Mouse (Mus musculus) midbrain, postnatal 0 days (tissue): ENCODE measurements around the gene Gtpbp8. TPM values are rescaled to one million over a fixed set of nuclear protein-coding genes. Genes with fewer than 3 reads are reported as not detected.

Source experiments
- ATAC-seq: fragments of 200-750 bp; cut with Nextera tagmentation; 2 replicates; pipeline ENCODE4 v1.8.0; 2017; ENCODE audit warnings: moderate number of reproducible peaks, mild to moderate bottlenecking, moderate TSS enrichment, moderate library complexity; ENCODE audit not compliant: low FRiP score
- DNase-seq: peaks from one replicate; pipeline ENCODE4 v3.0.0-alpha.2; 2015; ENCODE audit warnings: low spot score
- H3K27ac ChIP-seq: fragments of 300-500 bp; sonication (generic); 2 replicates; pipeline ENCODE4 v1.5.1; 2014; ENCODE audit warnings: low read depth, mild to moderate bottlenecking, low read length, mixed read lengths
- H3K27me3 ChIP-seq: fragments of 300-500 bp; sonication (generic); 2 replicates; pipeline ENCODE4 v1.6.1; 2014; ENCODE audit warnings: low read length, control low read depth, mixed read lengths; ENCODE audit not compliant: insufficient read depth
- H3K36me3 ChIP-seq: fragments of 300-500 bp; sonication (generic); 2 replicates; pipeline ENCODE4 v1.6.1; 2014; ENCODE audit warnings: low read length, control low read depth, mixed read lengths; ENCODE audit not compliant: insufficient read depth
- H3K4me1 ChIP-seq: fragments of 300-500 bp; sonication (generic); 2 replicates; pipeline ENCODE4 v1.6.1; 2014; ENCODE audit warnings: mild to moderate bottlenecking, control low read depth, antibody characterized with exemption, low read length, mixed read lengths; ENCODE audit not compliant: insufficient read depth
- H3K4me2 ChIP-seq: fragments of 300-500 bp; sonication (generic); 2 replicates; pipeline ENCODE4 v1.6.1; 2014; ENCODE audit warnings: low read depth, mild to moderate bottlenecking, low read length, mixed read lengths; ENCODE audit not compliant: poor library complexity, severe bottlenecking
- H3K4me3 ChIP-seq: fragments of 300-500 bp; sonication (generic); 2 replicates; pipeline ENCODE4 v1.5.1; 2014; ENCODE audit warnings: low read depth, mild to moderate bottlenecking, low read length, moderate library complexity
- H3K9ac ChIP-seq: fragments of 300-500 bp; sonication (generic); replicated peaks from 2 replicates; pipeline ENCODE4 v1.6.1; 2014; ENCODE audit warnings: mild to moderate bottlenecking, low read length, moderate library complexity, mixed read lengths; ENCODE audit not compliant: poor library complexity, severe bottlenecking
- H3K9me3 ChIP-seq: fragments of 300-500 bp; sonication (generic); 2 replicates; pipeline ENCODE4 v1.6.1; 2016; ENCODE audit warnings: low read length, control low read depth
- CTCF ChIP-seq: IDR thresholded peaks from 2 replicates; pipeline ENCODE4 v1.5.1; 2016; ENCODE audit warnings: antibody characterized with exemption, mild to moderate bottlenecking
- WGBS: fragments of 180-500 bp; shearing (Covaris S2); extraction: QIAGEN DNeasy Blood & Tissue Kit; methylation state at CpG from one replicate; pipeline ENCODE4 v1.1.7; 2014; 5-methylcytosine and 5-hydroxymethylcytosine counted together
- polyA plus RNA-seq: library from polyadenylated mRNA; unstranded; fragments of >200 nt; fragmentation: Nextera tagmentation; extraction: Ambion mirVana; gene quantifications from 2 replicates; pipeline ENCODE4 v1.2.1, GENCODE M21; 2015
- total RNA-seq: library from RNA; depleted of rRNA; stranded (reverse); fragments of >200 nt; gene quantifications from 2 replicates; pipeline ENCODE4 v1.2.3, GENCODE M21; 2014

Gtpbp8 gene
- total and polyA plus RNA-seq, 2 experiments from 2014 or later = 38.8 to 42.5 TPM

DNA sequence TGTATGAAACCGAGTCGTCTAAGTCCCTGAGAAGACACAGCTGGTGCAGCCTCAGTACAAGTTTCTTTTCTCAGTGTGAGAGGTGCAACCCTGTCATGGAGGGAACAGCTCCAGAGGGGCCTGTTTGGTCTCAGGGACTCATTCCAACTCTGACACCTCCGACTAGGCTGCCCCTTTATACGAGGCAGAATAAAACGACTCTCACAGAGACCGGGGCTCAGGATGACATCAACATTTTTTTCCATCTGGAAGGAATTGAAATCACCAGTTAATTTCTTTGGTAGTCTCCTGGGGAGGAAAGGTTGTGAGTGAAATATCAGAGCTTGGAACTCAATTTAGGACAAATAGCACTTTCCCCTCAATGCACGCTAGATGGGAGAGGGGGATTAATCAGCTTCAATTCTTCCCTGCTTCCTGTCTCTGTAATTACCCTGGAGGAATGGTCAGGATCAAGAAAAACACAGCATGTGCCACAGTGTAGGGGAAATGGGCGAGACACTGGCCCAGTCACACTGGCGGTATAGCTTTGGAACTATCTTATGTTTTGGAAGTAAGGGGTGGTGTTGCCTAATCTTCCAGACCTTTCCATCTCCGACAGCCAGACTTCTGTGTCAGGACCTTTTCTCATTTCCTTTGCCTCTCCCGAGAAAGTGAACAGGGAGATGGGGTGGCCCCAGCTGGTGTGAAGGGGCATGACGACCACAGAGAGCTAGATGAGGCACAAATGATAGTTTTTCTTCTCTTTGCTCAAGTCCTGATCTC is 50.1 kb downstream of the Gtpbp8 start:
- no peak for DNase-seq
- no peak for ATAC-seq
- 48% methylated on average over 12 of the region's 12 CpGs for WGBS
- Histone ChIP-seq H3K4me2 (no peak overlapping the region), H3K27me3 (no peaks in the 10 kb centered on the region), H3K4me3 (no peak overlapping the region), H3K27ac (no peak overlapping the region), H3K4me1 (no peaks in the 10 kb centered on the region), H3K9me3 (no peaks in the 10 kb centered on the region), H3K9ac (no peak overlapping the region), H3K36me3 (no peaks in the 10 kb centered on the region)
- no peak for TF ChIP-seq CTCF

DNA sequence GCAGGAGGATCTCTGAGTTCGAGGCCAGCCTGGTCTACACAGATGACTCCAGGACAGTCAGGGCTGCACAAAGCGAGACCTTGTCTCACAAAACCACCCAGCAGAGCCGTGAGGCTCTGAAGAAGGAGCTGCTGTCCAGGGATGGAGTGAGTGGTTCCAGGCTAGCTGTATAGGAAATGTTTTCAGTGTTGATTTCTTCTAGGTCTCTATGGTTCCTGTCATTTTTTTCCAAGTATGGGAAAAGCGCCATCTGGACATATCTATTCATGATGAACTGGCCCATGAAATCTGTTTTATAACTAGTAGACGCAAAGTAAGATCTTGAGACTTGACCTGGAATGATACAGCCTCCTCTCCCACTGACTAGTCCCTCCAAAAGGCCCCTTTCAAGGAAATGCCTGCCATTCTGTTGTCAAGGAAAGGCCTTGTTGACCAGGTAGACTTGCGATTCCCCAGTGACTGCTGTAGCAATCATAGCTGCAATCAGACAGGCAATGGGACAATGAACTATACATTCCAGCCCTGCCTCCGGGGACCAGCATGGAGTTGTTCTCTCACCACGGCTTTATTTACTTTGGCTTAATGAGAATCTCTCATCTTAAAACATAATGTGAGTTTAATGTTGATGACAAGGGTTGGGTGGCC is 50.8 kb downstream of the Gtpbp8 start:
- ATAC-seq (no peak), DNase-seq (no peak)
- no peak overlapping the region for H3K4me2 ChIP-seq
- no peak overlapping the region for H3K4me3 ChIP-seq
- H3K9ac ChIP-seq = no peak overlapping the region
- no peaks in the 10 kb centered on the region for H3K27me3 ChIP-seq
- H3K9me3 ChIP-seq = no peaks in the 10 kb centered on the region
- H3K36me3 ChIP-seq = no peaks in the 10 kb centered on the region
- H3K27ac ChIP-seq = no peak overlapping the region
- H3K4me1 ChIP-seq = no peaks in the 10 kb centered on the region
- 83% methylated on average over 8 of the region's 8 CpGs for whole genome bisulfite sequencing
- no peak for TF ChIP-seq CTCF

- TF ChIP-seq CTCF = peak; percentile 27; the same call in 1 of the 2 replicates
- H3K4me1 ChIP-seq = peaks cover under 1% of the 10 kb centered on the region; the same call in 1 of the 2 replicates
- no peak overlapping the region for H3K9ac ChIP-seq
- ATAC-seq (no peak), DNase-seq (no peak)
- H3K4me3 ChIP-seq = no peak overlapping the region
- H3K27ac ChIP-seq = no peak overlapping the region
- H3K36me3 ChIP-seq = no peaks in the 10 kb centered on the region
- no peak overlapping the region for H3K4me2 ChIP-seq
- H3K27me3 ChIP-seq = no peaks in the 10 kb centered on the region
- WGBS = 65% methylated on average over 6 of the region's 6 CpGs
- H3K9me3 ChIP-seq = no peaks in the 10 kb centered on the region
These were observed 52.5 kb downstream of the Gtpbp8 start for GRCm38 (mm10) chr16:44693695-44694094.

DNA sequence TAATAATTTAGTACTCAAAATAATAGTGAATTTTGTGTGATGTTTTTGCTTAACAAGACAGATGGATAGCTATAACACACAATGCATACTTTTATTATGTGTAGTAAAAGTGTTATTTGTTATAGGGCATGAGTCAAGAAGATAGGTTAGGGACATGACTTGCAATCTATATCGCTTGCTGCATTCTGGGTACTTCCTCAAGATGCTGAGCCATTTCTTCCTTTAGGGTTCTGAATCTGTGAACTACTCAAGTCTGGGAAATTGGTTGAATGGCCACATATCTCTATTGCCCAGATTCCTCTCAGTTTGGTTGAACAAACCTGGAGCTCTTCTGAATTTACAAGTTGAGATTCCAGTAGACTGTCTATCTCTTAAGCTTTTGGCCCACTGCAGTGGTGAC is 53.6 kb downstream of the Gtpbp8 start:
- Histone ChIP-seq H3K4me2 (no peak overlapping the region), H3K4me3 (no peak overlapping the region), H3K27ac (no peak overlapping the region), H3K4me1 (peaks cover 4% of the 10 kb centered on the region; the same call in 1 of the 2 replicates), H3K9ac (no peak overlapping the region), H3K36me3 (no peaks in the 10 kb centered on the region), H3K9me3 (no peaks in the 10 kb centered on the region), H3K27me3 (no peaks in the 10 kb centered on the region)
- no peak for TF ChIP-seq CTCF
- whole genome bisulfite sequencing = 100% methylated on average over 1 of the region's 1 CpGs
- DNase-seq = no peak
- ATAC-seq = no peak

DNA sequence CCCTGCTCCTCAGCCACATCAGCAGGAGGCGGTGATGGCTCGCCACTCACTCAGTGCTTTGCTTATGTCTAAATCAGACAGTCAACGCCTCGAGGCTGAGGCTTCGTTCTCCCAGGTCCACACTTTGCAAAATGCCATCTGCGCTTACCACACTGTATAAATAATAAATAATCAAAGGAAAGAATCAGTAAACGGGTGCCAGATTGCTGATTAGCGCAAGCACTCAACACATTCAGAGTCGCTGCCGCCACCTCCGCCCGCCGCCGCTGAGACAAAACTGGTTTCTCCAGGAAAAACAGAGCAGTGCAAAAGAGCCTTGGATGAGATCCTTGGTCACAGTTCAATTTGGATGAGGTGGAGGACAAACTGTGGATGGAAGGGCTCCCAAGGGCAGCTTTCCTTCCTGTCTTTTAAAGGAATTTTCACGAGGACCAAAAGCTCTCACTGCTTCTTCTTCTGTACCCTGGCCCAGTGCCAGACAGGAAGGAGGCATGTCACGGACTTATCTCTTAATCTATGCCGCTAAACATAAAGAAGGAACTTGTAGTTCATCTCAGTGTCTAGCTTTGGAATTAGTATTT is 54.5 kb downstream of the Gtpbp8 start:
- TF ChIP-seq CTCF = no peak
- H3K4me1 ChIP-seq = peaks cover 12% of the 10 kb centered on the region; the same call in 1 of the 2 replicates
- DNase-seq = peak; percentile 55
- no peak overlapping the region for H3K4me3 ChIP-seq
- H3K27me3 ChIP-seq = no peaks in the 10 kb centered on the region
- no peak for ATAC-seq
- no peaks in the 10 kb centered on the region for H3K9me3 ChIP-seq
- WGBS = 39% methylated on average over 17 of the region's 17 CpGs
- no peak overlapping the region for H3K9ac ChIP-seq
- no peak overlapping the region for H3K27ac ChIP-seq
- H3K36me3 ChIP-seq = no peaks in the 10 kb centered on the region
- peak overlapping the region; percentile 20; the same call in 1 of the 2 replicates for H3K4me2 ChIP-seq

- no peaks in the 10 kb centered on the region for H3K9me3 ChIP-seq
- no peak overlapping the region for H3K9ac ChIP-seq
- no peak for TF ChIP-seq CTCF
- ATAC-seq = no peak
- no peak for DNase-seq
- H3K4me2 ChIP-seq = no peak overlapping the region
- WGBS = 66% methylated on average over 2 of the region's 2 CpGs
- no peak overlapping the region for H3K4me3 ChIP-seq
- no peaks in the 10 kb centered on the region for H3K36me3 ChIP-seq
- peaks cover 12% of the 10 kb centered on the region; the same call in 1 of the 2 replicates for H3K4me1 ChIP-seq
- H3K27ac ChIP-seq = no peak overlapping the region
- no peaks in the 10 kb centered on the region for H3K27me3 ChIP-seq
These were observed 55.1 kb downstream of the Gtpbp8 start for GRCm38 (mm10) chr16:44691066-44691465.
